Mouse (Mus musculus) fat pad, adult 2 months (tissue): ENCODE measurements at regions not wholly inside any gene's neighbourhood (a gene's known extent, or its start where the extent isn't known, plus 50 kb on each side); places are given as distances from the start of the nearest gene placed in this dataset.

ENCODE experiments used
- DNase-seq: peaks from one replicate; pipeline ENCODE4 v3.0.0-alpha.2; 2011; ENCODE audit warnings: low read depth, low spot score; ENCODE audit errors: extremely low read depth

DNA sequence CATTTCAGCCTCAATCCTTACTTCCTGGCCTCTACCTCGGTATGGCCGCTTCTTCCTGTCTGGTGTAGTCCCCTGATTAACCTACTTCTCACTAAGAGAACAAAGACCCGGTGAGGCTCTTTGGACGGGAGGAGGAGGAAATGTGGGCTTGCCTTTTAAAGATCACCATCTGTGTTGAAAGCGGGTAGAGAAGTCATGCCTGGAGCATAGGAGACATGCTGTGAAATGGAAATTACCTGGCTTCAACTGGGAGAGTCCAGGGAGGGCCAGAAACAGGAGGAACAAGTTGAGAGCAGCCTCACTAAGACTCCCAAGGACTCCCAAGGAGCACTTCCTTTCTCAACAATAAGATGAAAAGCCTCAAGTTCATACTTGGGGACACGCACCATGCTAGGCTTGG is 59.4 kb upstream of the E2f3 start:
- no peak for DNase-seq

DNA sequence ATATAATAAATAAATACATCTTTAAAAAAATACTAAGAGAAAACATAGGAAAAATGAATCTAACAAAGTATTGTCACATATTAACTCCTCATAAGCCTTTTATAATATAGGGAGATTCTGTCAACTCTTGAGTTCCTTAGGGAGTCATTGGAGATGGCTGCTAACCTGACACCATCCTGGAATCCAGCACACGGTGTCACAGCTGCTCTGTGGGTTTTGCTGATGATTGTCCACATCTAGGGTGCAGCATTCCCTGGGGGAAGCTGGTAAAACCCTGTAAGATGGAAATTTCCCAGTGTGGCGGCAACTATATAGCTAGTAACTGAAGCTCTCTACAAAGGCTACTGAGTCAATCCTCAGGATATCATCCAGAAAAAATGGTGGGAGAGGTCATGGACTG is 58.9 kb upstream of the E2f3 start:
- DNase-seq: no peak

DNA sequence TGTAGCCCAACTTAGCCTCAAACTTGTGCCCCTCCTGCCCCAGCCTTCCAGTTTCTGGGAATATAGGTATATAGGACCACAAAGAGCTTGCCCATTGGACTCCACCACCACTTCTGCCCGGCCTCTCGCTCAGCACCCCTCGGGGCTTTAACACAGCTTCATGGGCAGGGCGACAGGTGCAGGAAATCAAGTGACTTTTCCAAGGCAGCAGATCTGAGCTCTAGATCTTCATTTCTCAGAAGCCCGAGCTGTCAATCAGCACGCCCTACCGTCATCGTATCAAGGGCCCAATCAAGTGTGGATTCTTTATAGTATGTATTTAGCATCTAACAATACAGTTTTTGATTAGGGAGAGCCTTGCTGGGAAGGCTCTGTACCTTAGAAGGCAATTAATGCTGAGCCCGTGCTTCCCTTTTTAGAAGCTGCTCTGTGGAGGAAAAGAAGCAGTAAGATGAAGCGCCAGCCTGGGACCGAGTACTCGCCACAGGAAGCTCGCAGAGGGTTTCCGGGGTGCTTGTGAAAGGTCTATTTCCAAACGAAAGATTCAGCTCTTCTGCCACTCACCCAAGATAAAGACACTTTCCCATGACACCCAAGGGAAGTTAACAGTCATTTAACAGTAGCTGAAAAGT is 56.9 kb upstream of the E2f3 start:
- no peak for DNase-seq

DNA sequence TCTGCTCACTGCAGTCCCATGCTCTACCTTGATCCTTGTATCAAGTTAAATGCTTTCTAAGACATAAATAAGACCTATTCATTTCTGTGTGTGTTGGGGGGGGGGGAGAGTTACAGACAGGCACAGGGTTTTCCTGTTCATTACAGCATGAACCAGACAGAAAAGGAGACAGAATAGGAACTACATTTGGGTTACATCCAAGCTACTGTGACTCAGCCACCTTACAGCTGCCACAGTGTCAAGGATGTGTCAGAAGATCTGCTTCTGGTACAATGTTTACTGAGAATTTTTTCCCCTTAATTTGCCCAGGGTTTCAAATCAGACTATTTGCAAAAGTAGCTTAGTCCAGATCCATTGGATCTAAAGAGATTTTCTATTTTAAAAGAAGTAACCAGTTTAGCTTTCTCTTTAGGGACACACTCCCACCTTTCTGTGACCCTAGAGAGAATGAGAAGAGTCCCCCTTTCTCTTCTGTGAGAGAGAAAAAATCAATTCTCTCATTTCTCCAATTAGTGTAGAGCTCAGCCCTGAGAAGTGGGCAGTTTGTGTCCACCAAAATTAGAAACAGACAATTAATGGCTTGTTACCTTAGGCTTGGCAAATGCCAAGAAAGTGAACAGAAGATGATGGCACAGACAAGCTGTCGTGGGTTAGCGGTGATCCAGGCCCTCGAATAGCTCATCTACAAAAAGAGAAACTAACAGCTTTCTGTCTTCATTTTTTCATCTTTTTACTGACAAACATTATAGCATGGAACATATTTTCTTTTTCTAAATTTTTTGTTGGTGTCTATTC is 55.8 kb upstream of the E2f3 start:
- DNase-seq: no peak

DNA sequence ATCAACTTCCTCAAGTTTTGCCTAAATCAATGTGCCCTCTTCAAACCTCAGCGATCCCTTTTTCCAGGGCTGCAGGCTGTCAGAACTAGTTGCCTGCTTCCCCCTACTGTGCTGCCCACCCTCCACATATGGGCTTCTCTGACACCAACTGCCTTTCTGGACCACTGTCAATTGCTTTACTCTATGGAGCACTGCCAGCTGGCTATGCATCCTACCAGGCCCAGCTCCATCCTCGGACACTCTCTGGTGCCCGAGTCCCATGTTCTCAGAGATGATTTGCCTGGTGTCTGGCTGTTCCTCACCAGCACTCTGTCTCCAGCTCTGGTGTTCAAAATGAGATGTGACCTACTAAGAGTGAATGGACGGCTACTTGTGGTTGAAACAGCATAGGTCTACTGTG is 54.4 kb upstream of the E2f3 start:
- no peak for DNase-seq

DNA sequence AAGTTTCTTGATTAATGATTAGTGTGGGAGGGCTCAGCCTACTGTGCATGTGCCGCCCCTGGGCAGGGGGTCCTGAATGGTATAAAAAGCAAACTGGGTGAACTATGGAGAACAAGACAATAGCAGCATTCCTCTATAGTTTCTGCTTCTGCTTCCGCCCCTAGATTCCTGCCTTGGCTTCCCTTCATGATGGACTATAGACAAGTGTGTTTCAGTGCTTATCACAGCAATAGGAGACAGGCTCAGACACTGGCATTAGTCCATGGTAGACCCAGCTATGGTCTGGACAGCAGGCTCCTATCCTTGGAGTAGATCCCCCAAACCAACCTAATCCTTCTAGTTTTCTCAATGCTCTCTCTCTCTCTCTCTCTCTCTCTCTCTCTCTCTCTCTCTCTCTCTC is 53.9 kb upstream of the E2f3 start:
- DNase-seq: no peak

DNA sequence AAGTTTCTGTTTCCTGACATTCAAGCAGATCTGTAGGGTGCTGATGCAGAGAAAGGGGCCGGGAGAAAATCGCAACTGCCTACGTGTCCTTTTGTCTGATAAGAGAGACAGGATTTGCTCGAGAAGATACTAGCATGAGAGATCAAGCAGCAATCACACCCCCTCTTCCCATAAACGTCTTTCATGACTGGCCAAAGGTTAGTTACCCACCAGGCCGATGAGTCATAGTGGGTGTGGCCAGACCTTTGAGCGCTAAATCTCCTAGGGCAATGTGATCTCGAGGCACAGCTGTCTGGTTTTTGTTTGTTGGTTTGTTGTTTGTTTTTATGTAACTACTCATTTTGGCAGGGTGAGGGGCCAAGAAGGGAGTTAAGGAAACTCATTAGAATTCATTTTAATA is 50.7 kb upstream of the E2f3 start:
- no peak for DNase-seq

DNA sequence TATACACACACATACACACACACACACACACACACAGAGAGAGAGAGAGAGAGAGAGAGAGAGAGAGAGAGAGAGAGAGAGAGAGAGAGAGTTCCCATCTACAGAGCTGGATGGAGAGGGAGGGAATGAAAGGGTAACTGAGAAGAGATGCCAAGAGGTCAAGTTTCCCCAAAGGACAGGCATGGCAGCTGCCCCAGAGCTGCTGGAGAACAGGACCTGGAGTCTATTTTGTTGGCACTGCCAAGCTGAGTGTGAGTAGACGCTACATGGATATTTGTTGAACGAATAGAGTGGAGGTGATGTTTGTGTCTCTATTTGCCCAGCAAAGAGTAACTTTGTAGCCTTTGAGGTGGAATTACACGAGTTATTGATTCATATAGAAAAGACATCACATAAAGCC is 50.2 kb upstream of the E2f3 start:
- DNase-seq: no peak
